Mouse (Mus musculus): ENCODE results near the gene Pttg1ip. TPM values are rescaled to one million over a fixed set of nuclear protein-coding genes. Genes with fewer than 3 reads are reported as not detected.

The Pttg1ip gene
- polyA plus RNA-seq, 1 experiment from 2014 or later, result 64.1 TPM

GRCm38 (mm10) chr10:77645571-77645970 lies 64.1 kb downstream of the Pttg1ip start:
- Histone ChIP-seq H3K36me3 (peaks cover 60% of the 10 kb centered on the region), H3K4me1 (replicated peaks) (no peaks in the 10 kb centered on the region), H3K27me3 (no peaks in the 10 kb centered on the region), H3K9ac (no peak overlapping the region), H3K4me2 (no peak overlapping the region), H3K27ac (no peak overlapping the region), H3K9me3 (replicated peaks) (no peaks in the 10 kb centered on the region), H3K4me3 (replicated peaks) (no peak overlapping the region)
- 73% methylated on average over 5 of the region's 5 CpGs for WGBS (ENCODE audit: insufficient replicate concordance)
- DNase-seq (no peak), ATAC-seq (ENCODE audit: low read depth) (no peak)

GRCm38 (mm10) chr10:77647461-77647860 lies 65.9 kb downstream of the Pttg1ip start:
- peaks cover 43% of the 10 kb centered on the region for H3K36me3 ChIP-seq
- no peak overlapping the region for H3K4me3 ChIP-seq (replicated peaks)
- H3K4me1 ChIP-seq (replicated peaks), result no peaks in the 10 kb centered on the region
- H3K9ac ChIP-seq, result no peak overlapping the region
- WGBS (ENCODE audit: insufficient replicate concordance), result 12% methylated on average over 1 of the region's 1 CpGs
- ATAC-seq (ENCODE audit: low read depth) (no peak), DNase-seq (no peak)
- H3K27me3 ChIP-seq, result no peaks in the 10 kb centered on the region
- H3K4me2 ChIP-seq, result no peak overlapping the region
- no peak overlapping the region for H3K27ac ChIP-seq
- no peaks in the 10 kb centered on the region for H3K9me3 ChIP-seq (replicated peaks)

GRCm38 (mm10) chr10:77647901-77648300 lies 66.4 kb downstream of the Pttg1ip start:
- Histone ChIP-seq H3K4me3 (replicated peaks) (no peak overlapping the region), H3K4me2 (no peak overlapping the region), H3K9me3 (replicated peaks) (no peaks in the 10 kb centered on the region), H3K27ac (no peak overlapping the region), H3K9ac (no peak overlapping the region), H3K36me3 (peaks cover 40% of the 10 kb centered on the region), H3K27me3 (no peaks in the 10 kb centered on the region), H3K4me1 (replicated peaks) (no peaks in the 10 kb centered on the region)
- ATAC-seq (ENCODE audit: low read depth) (no peak), DNase-seq (no peak)
- WGBS (ENCODE audit: insufficient replicate concordance), result 72% methylated on average over 8 of the region's 8 CpGs

MicroRNA genes within 50 kb of the gene (microRNA counts, 519-probe panel; counts per million panel counts)
- microRNA mmu-miR-1930, result 114 counts per million

Small RNA genes lying within 50 kb of the gene (microRNA-seq; reads per million reads assigned to microRNA genes)
- gene Mir1930, result 19.4 reads per million, percentile 33 among the genes with 10 or more reads in this experiment

Other genes with a start within 250 kb of the Pttg1ip start
- gene Adarb1, start 163.4 kb upstream of the Pttg1ip start, polyA plus RNA-seq (2015; fragmentation: Nextera tagmentation; extraction: Ambion mirVana), result 1.0 and 1.5 TPM in 2 replicates
- 23.3 and 26.2 TPM in 2 replicates for gene Fam207a, start 65.9 kb upstream of the Pttg1ip start, polyA plus RNA-seq (2015; fragmentation: Nextera tagmentation; extraction: Ambion mirVana)
- 10.3 and 10.7 TPM in 2 replicates for gene Itgb2, start 51.5 kb upstream of the Pttg1ip start, polyA plus RNA-seq (2015; fragmentation: Nextera tagmentation; extraction: Ambion mirVana)
- 118 and 127 TPM in 2 replicates for gene Sumo3, start 24.4 kb downstream of the Pttg1ip start, polyA plus RNA-seq (2015; fragmentation: Nextera tagmentation; extraction: Ambion mirVana)
- gene Gm49325, start 24.5 kb downstream of the Pttg1ip start, polyA plus RNA-seq (2015; fragmentation: Nextera tagmentation; extraction: Ambion mirVana), result 1.1 and 5.3 TPM in 2 replicates
- 47.2 and 50.1 TPM in 2 replicates for gene Ube2g2, start 40.6 kb downstream of the Pttg1ip start, polyA plus RNA-seq (2015; fragmentation: Nextera tagmentation; extraction: Ambion mirVana)
- 0.07 and 0.10 TPM in 2 replicates for gene Tspear, start 104.8 kb downstream of the Pttg1ip start, polyA plus RNA-seq (2015; fragmentation: Nextera tagmentation; extraction: Ambion mirVana)
- not detected in 2 replicates for gene Gm19402, start 109.0 kb downstream of the Pttg1ip start, polyA plus RNA-seq (2015; fragmentation: Nextera tagmentation; extraction: Ambion mirVana)
- gene Gm9508, start 115.5 kb downstream of the Pttg1ip start, polyA plus RNA-seq (2015; fragmentation: Nextera tagmentation; extraction: Ambion mirVana), result not detected in 2 replicates
- not detected in 2 replicates for gene Gm10272, start 124.9 kb downstream of the Pttg1ip start, polyA plus RNA-seq (2015; fragmentation: Nextera tagmentation; extraction: Ambion mirVana)
- gene Gm10024, start 129.7 kb downstream of the Pttg1ip start, polyA plus RNA-seq (2015; fragmentation: Nextera tagmentation; extraction: Ambion mirVana), result not detected in 2 replicates
- not detected in 2 replicates for gene Gm10142, start 134.1 kb downstream of the Pttg1ip start, polyA plus RNA-seq (2015; fragmentation: Nextera tagmentation; extraction: Ambion mirVana)
- gene Krtap12-1, start 138.9 kb downstream of the Pttg1ip start, polyA plus RNA-seq (2015; fragmentation: Nextera tagmentation; extraction: Ambion mirVana), result not detected in 2 replicates
- not detected in 2 replicates for gene Gm10100, start 144.8 kb downstream of the Pttg1ip start, polyA plus RNA-seq (2015; fragmentation: Nextera tagmentation; extraction: Ambion mirVana)
- gene Gm18596, start 160.9 kb downstream of the Pttg1ip start, polyA plus RNA-seq (2015; fragmentation: Nextera tagmentation; extraction: Ambion mirVana), result not detected in 2 replicates
- gene Gm9736, start 169.6 kb downstream of the Pttg1ip start, polyA plus RNA-seq (2015; fragmentation: Nextera tagmentation; extraction: Ambion mirVana), result not detected in 2 replicates
- gene Gm3233, start 178.0 kb downstream of the Pttg1ip start, polyA plus RNA-seq (2015; fragmentation: Nextera tagmentation; extraction: Ambion mirVana), result not detected in 2 replicates
- not detected in 2 replicates for gene Gm3238, start 189.6 kb downstream of the Pttg1ip start, polyA plus RNA-seq (2015; fragmentation: Nextera tagmentation; extraction: Ambion mirVana)
- gene Gm7138, start 195.2 kb downstream of the Pttg1ip start, polyA plus RNA-seq (2015; fragmentation: Nextera tagmentation; extraction: Ambion mirVana), result not detected in 2 replicates
- not detected in 2 replicates for gene Gm3250, start 200.8 kb downstream of the Pttg1ip start, polyA plus RNA-seq (2015; fragmentation: Nextera tagmentation; extraction: Ambion mirVana)
- gene Gm7137, start 206.5 kb downstream of the Pttg1ip start, polyA plus RNA-seq (2015; fragmentation: Nextera tagmentation; extraction: Ambion mirVana), result not detected in 2 replicates
- gene Gm9639, start 213.4 kb downstream of the Pttg1ip start, polyA plus RNA-seq (2015; fragmentation: Nextera tagmentation; extraction: Ambion mirVana), result not detected in 2 replicates
- gene Gm19668, start 217.4 kb downstream of the Pttg1ip start, polyA plus RNA-seq (2015; fragmentation: Nextera tagmentation; extraction: Ambion mirVana), result not detected in 2 replicates
- gene Gm9507, start 230.1 kb downstream of the Pttg1ip start, polyA plus RNA-seq (2015; fragmentation: Nextera tagmentation; extraction: Ambion mirVana), result not detected in 2 replicates
- not detected in 2 replicates for gene Gm2696, start 233.0 kb downstream of the Pttg1ip start, polyA plus RNA-seq (2015; fragmentation: Nextera tagmentation; extraction: Ambion mirVana)
- not detected in 2 replicates for gene Krtap10-4, start 245.4 kb downstream of the Pttg1ip start, polyA plus RNA-seq (2015; fragmentation: Nextera tagmentation; extraction: Ambion mirVana)